Mouse (Mus musculus): Measurements from ENCODE around the gene Glp1r.

Gene Glp1r

DNA sequence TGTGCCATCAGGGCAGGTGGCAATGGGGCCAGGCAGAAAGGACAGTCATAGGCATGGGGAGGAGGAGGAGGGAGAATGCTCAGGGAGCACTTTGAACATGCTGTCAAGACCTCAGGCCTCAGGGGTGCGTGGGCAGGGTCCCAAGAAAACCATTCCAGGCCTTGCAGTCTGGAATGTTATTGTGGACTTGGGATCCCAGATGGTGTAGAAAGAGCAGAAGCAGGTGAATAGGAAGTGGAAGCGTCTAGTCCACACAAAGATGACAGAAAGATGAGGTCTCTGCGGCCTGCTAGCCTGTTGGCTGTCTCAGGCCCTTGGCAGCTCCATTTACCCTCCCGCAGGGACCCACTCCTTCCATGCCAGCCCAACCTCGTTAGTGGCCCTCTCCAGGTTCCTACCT lies 10.9 kb downstream of the Glp1r start:
- DNase-seq (ENCODE audit: low read depth) = no peak

DNA sequence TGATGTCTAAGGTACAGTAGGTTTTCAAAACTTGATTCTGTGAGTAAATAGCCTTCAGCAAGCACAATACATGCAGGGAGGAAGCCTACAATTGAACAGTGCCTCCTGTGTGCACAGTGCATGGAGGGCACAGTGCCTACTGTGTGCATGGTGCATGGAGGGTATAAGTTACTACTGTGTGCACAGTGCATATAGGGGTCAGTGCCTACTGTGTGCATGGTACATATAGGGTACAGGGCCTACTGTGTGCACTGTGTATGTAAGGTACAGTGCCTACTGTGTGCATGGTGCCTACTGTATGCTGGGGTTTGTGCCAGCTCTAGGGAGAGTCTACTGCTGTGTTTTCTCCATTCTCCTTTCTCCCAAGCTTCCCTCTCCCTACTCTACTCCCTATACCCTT lies 12.6 kb downstream of the Glp1r start:
- DNase-seq (ENCODE audit: low read depth) = no peak

DNA sequence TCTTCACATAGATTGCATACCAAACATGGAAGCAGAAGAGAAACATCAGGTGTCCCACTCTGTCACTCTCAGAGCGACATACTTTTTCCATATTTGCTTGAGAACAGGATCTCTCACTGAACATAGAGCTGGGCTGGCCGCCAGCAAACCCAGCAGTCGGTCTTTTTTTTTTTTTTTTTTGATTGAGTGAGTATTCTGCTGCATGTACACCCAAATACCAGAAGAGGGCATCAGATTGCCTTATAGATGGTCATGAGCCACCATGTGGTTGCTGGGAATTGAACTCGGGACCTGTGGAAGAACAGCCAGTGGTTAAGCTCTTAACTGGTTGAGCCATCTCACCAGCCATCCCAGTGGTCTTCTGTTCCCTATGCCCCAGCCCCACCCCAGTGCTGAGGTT lies 21.9 kb downstream of the Glp1r start:
- DNase-seq (ENCODE audit: low read depth) = no peak

GRCm38 (mm10) chr17:30930827-30931226 lies 29.2 kb downstream of the Glp1r start:
- no peak for DNase-seq (ENCODE audit: low read depth)

- no peak for DNase-seq (ENCODE audit: low read depth)
Measured at GRCm38 (mm10) chr17:30932836-30933235, 31.2 kb downstream of the Glp1r start.

- no peak for DNase-seq (ENCODE audit: low read depth)
Measured at GRCm38 (mm10) chr17:30935301-30935700, 33.7 kb downstream of the Glp1r start.

DNA sequence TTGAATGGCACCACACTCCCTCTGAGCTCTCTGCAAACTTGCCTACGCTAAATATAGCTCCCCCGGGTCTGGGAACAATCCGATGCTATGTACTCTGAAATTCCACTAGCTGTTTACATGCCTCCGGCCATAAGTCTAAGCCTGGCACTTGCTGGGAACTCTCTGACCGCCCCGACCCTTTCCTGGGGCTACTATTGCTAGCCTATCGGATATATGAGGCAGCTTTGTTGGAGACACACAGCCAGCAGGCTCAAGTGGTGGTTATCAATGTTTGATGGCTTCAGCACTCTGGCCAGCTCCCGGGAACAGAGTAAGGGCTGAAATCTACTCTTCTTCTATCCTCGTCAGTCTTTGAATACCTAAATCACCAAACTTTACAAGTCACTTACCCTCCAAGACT lies 36.9 kb downstream of the Glp1r start:
- peak; percentile 6 for DNase-seq (ENCODE audit: low read depth)

GRCm38 (mm10) chr17:30948382-30948781 lies 46.8 kb downstream of the Glp1r start:
- DNase-seq (ENCODE audit: low read depth) = no peak

- peak; percentile 56 for DNase-seq (ENCODE audit: low read depth)
Measured at GRCm38 (mm10) chr17:30950780-30951179, 49.2 kb downstream of the Glp1r start.

GRCm38 (mm10) chr17:30951600-30951999 lies 50.0 kb downstream of the Glp1r start:
- DNase-seq (ENCODE audit: low read depth) = no peak

DNA sequence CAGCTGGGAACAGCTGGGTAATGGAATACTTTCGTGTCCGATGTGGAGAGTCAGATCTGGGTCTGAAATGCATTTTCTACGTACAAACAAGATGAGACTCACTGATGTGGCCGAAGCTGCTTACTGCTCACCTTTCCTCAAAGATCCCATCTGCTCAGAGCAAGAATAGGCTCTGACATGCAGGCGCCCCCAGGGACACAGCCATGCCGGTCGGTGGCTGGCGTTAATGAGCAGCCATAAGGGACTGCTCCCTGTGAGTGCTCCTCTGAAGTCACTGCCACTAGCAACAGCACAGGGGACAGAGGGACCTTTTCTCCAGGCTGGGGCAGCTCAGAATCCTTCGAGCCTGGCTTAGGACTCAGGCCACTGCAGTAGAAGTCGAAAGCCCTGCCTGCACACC lies 52.7 kb downstream of the Glp1r start, which contains the start of gene Umodl1:
Gene Umodl1 (plus strand): TSS at position 301 of the 400 bp plus-strand sequence.
- no peak for DNase-seq (ENCODE audit: low read depth)

GRCm38 (mm10) chr17:30961936-30962592 lies 60.4 kb downstream of the Glp1r start:
- DNase-seq (ENCODE audit: low read depth) = no peak

DNA sequence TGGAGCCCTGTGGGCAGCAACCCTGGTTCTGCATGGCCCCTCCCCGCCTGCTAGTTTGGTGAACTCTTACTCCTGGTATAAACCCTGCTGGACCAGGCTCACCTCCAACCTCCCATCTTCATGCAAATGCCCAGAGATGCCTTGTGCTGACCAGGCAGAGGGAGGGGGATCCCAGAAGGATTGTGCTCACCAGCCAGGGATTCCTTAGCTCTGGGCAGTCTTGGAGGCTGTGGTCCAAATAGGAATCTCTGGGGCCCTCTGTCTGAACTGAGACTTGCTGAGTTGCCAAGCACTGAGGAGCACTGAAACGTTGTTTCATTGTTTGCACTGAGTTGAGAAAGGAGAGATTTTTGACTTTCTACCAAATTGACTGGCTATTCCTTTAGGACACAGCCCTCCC lies 61.3 kb downstream of the Glp1r start:
- DNase-seq (ENCODE audit: low read depth) = no peak

DNA sequence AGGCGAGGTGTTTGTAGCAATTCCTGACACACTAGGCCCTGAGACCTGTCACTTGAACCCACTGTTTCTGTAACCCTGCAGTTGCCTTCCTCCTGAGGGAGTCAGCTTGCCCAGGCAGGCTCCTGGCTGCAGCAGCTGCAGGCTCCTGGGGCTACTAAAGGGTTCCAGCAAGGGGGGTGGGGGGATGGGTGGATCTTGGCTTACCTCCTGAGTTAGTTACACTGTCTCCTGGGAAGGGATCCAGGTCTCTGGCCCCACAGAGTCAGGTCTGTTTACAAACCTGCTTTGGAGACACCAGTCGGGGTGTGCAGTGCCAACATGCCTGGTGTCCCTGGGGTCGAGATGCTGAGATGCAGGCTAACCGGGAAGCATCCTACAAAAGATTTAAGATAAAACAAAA lies 68.4 kb downstream of the Glp1r start:
- DNase-seq (ENCODE audit: low read depth) = no peak

DNA sequence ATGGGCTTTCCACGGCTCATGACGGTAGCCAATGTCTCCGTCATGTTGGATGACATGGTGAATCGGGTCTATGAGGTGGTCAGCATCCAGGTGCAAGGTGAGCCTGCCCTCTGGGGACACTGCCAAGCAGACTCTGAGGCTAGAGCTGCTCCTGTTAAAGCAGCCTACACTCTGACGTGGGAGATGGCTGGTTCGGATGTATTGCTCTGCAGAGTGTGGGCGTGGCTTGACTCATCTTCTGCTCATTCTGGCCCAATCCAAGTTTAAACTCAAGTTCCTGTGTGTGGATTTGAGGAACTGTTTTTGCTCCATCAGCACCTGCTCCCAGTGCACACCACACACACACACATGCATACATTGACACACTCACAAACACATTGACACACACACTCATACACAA lies 70.3 kb downstream of the Glp1r start:
- DNase-seq (ENCODE audit: low read depth) = no peak

DNA sequence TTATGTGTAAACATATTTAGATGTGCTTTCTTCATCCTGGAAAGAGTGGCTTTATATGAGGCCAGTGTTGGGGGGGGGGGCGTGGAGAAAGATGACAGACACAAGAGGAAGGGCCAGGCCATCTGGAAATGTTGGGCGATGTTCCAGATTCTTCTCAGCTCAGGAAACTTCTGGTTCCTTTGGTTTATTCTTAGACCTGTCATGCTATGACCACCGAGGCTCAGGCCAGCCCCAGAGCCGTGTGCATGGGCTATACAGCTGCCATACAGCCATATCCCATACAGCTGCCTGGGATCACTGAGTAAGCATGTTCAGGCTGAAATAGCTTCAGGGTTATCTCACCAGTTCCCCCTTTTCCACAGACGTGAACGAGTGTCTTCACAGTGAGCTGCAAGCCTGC lies 71.7 kb downstream of the Glp1r start:
- DNase-seq (ENCODE audit: low read depth) = no peak

- no peak for DNase-seq (ENCODE audit: low read depth)
Measured at GRCm38 (mm10) chr17:30977290-30977689, 75.7 kb downstream of the Glp1r start.

DNA sequence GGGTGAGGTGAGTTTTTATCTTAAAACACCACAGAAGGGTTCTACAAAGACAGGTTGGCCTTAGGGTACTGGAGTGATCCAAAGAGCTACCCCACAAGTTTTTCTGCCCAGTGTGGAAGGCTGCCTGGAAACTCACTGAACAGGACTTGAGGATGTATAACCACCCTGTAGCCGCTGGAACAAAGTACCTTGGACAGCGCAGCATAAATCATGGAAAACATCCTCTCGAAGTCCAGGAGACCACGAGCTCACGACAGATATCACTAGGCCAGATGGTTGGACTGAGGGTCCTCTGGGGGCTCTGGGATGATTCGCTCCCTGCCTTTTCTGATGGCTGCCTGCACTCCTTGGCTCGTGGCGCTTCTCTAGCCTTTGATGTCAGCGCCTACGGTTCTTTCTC lies 76.9 kb downstream of the Glp1r start:
- no peak for DNase-seq (ENCODE audit: low read depth)

- no peak for DNase-seq (ENCODE audit: low read depth)
Measured at GRCm38 (mm10) chr17:30983521-30983920, 81.9 kb downstream of the Glp1r start.

DNA sequence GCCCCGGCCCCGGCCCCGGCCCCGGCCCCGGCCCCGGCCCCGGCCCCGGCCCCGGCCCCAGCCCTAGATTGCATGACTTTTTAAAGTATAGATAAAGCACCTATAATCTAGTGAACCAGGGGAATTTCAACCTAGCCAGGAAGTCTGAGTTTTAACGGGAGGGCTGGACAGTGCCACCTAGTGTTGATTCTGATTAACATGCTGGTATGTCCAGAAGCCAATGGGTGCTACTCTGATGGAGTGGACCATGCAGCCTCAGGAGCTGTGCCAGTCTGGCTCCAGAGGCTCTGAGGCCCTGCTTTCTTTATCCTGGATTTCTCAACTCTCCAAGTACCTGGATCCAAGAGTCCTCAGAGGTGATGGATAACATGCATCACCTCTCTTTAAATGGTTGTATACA lies 88.6 kb downstream of the Glp1r start:
- no peak for DNase-seq (ENCODE audit: low read depth)
